Mouse (Mus musculus): ENCODE data around the gene Macrod2.

GRCm38 (mm10) chr2:141169586-141169985 is 774.5 kb downstream of the Macrod2 start:
- no peak for TF ChIP-seq POLR2A (IDR thresholded peaks at IDR 0.05; ENCODE audit: extremely low read depth, insufficient read depth, low read length)
- TF ChIP-seq CTCF (IDR thresholded peaks at IDR 0.05; ENCODE audit: low read depth, low read length), result no peak
